Mouse (Mus musculus) embryo, embryonic 10 days (tissue): Measurements from ENCODE around the gene Spaar.

Source experiments
- DNase-seq: peaks from one replicate; pipeline ENCODE4 v3.0.0-alpha.2; 2015; ENCODE audit warnings: low spot score

Spaar gene

DNA sequence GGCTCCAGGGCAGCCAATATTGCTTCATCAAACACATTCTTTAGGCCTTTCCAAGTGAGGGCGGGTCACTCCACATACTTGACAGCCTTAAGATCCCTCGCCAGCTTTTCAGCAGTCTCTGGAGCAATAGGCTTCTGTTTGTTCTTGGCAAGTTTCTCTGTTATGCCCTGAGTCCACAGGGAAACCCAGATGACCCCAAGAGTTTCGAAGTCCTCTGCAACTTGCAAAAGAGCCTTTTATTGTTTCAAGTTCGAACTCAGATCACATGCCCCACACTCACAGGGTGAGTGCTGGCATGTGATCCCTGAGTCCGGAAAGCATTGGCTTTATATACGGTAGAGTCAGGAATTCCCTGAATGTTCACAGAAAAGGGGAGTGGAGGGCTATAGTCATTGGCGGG lies 69.1 kb downstream of the Spaar start:
- DNase-seq, result no peak
